Mouse (Mus musculus): ENCODE results near the gene Ttc30b. TPM values are rescaled to one million over a fixed set of nuclear protein-coding genes. Genes with fewer than 3 reads are reported as not detected.

Gene Ttc30b
- polyA plus RNA-seq, 1 experiment from 2014 or later: 9.7 TPM

DNA sequence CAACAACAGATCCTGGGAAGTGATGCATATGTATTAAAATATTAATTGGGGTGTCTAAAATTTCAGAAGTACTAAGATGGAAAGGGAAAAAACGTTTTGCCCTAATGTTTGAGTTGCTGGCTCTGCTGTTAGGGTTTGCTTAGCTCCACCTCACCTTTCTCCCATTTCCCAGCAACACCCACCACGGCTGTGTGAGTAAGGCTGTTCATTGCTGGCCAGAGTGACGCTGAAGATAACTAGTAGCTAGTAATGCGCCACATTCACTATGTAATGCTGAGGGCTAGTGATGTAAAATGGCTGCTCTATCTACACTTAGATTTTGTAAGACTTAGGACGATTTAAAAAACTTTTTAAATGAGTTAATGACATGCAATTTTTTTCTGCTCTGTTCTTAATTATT lies 42.7 kb downstream of the Ttc30b start:
- WGBS: 85% methylated on average over 5 of the region's 5 CpGs
- no peak overlapping the region for H3K4me2 ChIP-seq (replicated peaks)
- no peaks in the 10 kb centered on the region for H3K27me3 ChIP-seq
- no peak overlapping the region for H3K27ac ChIP-seq
- H3K9me3 ChIP-seq: peaks cover 4% of the 10 kb centered on the region; the same call in 1 of the 2 replicates
- H3K36me3 ChIP-seq: peaks cover 5% of the 10 kb centered on the region; the same call in 1 of the 2 replicates
- no peak overlapping the region for H3K9ac ChIP-seq
- ATAC-seq (ENCODE audit: insufficient number of reproducible peaks, insufficient read depth, low FRiP score, low TSS enrichment): no peak
- no peaks in the 10 kb centered on the region for H3K4me1 ChIP-seq
- no peak overlapping the region for H3K4me3 ChIP-seq

DNA sequence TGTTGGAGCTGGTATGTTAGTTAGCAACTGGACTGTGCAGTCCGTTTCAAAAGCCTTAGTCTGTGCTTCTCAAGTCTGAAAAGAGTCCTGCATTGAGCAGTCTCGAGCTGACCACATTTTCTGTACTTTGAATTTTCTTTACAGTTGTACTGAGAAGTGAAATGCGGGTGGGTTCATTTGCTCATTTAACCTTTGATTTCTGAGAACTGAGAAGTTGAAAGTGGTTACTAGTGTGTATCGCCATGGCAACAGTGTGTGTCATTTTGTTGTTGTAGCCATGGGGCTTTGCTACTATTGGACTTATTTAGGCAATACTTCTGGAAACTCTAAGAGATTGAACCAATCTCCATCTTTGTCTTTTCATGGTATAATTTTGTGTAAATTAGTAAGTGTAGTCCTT lies 46.4 kb downstream of the Ttc30b start:
- Histone ChIP-seq H3K27me3 (no peaks in the 10 kb centered on the region), H3K9ac (no peak overlapping the region), H3K4me3 (no peak overlapping the region), H3K9me3 (no peaks in the 10 kb centered on the region), H3K4me2 (replicated peaks) (no peak overlapping the region), H3K36me3 (peaks cover 7% of the 10 kb centered on the region), H3K27ac (no peak overlapping the region), H3K4me1 (no peaks in the 10 kb centered on the region)
- no peak for ATAC-seq (ENCODE audit: insufficient number of reproducible peaks, insufficient read depth, low FRiP score, low TSS enrichment)
- 43% methylated on average over 4 of the region's 4 CpGs for WGBS

Other genes with a start within 250 kb of the Ttc30b start
- 33.2 and 36.2 TPM in 2 replicates for gene Nfe2l2, start 233.9 kb downstream of the Ttc30b start, polyA plus RNA-seq (2016; fragmentation: Nextera tagmentation; extraction: Ambion mirVana)
- gene Agps, start 106.4 kb downstream of the Ttc30b start, polyA plus RNA-seq (2016; fragmentation: Nextera tagmentation; extraction: Ambion mirVana): 46.6 and 47.8 TPM in 2 replicates
- 0.40 and 0.52 TPM in 2 replicates for gene Ttc30a2, start 39.6 kb upstream of the Ttc30b start, polyA plus RNA-seq (2016; fragmentation: Nextera tagmentation; extraction: Ambion mirVana)
- 8.8 and 10.6 TPM in 2 replicates for gene Ttc30a1, start 43.4 kb upstream of the Ttc30b start, polyA plus RNA-seq (2016; fragmentation: Nextera tagmentation; extraction: Ambion mirVana)